27 mouse cellular contexts compared by ENCODE assay signal in the genomic region with DNA sequence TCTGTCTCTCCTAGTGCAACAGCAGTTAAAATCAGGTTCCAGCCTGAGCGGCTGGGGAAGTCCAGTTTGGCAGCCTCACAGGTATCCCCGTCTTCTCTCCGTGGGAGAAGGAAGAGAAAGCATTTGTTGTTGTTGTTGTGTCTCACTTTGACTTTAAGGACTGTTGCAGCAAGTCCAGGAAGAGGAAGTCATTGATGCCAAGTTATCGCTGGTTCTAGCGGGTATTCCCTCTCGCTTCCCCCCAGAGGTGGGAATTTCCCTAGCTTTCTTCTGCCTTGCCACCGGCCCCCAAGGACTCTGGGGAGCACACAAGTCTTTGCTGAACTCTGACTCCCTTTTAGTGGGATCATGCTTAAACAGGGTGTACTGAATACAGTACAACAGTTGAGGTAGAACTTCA. TPM values are rescaled to one million over a fixed set of nuclear protein-coding genes. Genes with fewer than 3 reads are reported as not detected.
DNase-seq lines count a peak whose midpoint lies in the region; ATAC-seq lines count a peak whose summit lies in the region.
"Had no signal": no experiment of that assay in that cellular context is flagged by ENCODE, and none has a peak within 500 bp of the region (broad histone marks: within the 10 kb centered on the region; RNA-seq: fewer than 3 reads in every experiment).

No protein-coding gene starts in this region.

- DNase-seq in heart, adult 11 months = peak; percentile 58
- no peak for DNase-seq in heart, embryonic 10.5 days (ENCODE audit: low spot score)
- DNase-seq in CD4-positive, CD25-positive, alpha-beta regulatory T cell, adult 2 months (ENCODE audit: low read depth, low spot score) = peak; percentile 41
- peak; percentile 5 for DNase-seq in brain, adult 2 months (ENCODE audit: low read depth, low spot score)
- DNase-seq in lung, adult 18-20 months = no peak
- DNase-seq: adrenal gland, postnatal 10 days; cerebellum, adult 11 months; cerebellum, adult 9-11 months; gastrocnemius, postnatal 10 days; heart, postnatal 36 days; kidney, postnatal 14 days; liver; lung, embryonic 14.5 days; lung, postnatal 14 days; right cerebral cortex, postnatal 25 days; spleen, adult 18-20 months; thymus, adult 2 months had no signal

- H3K4me3 ChIP-seq in heart, embryonic 10.5 days = no peak overlapping the region
- H3K4me3 ChIP-seq in neural tube, embryonic 15.5 days (replicated peaks) = no peak overlapping the region
- H3K4me3 ChIP-seq: forebrain, embryonic 12.5 days; hindbrain, embryonic 12.5 days; midbrain, embryonic 12.5 days had no signal

- no peaks in the 10 kb centered on the region for H3K36me3 ChIP-seq in heart, embryonic 10.5 days
- no peaks in the 10 kb centered on the region for H3K36me3 ChIP-seq in neural tube, embryonic 15.5 days
- H3K36me3 ChIP-seq: forebrain, embryonic 12.5 days; hindbrain, embryonic 12.5 days; midbrain, embryonic 12.5 days had no signal

- peaks cover 10% of the 10 kb centered on the region for H3K4me1 ChIP-seq in heart, embryonic 10.5 days
- no peaks in the 10 kb centered on the region for H3K4me1 ChIP-seq in neural tube, embryonic 15.5 days
- H3K4me1 ChIP-seq: forebrain, embryonic 12.5 days; hindbrain, embryonic 12.5 days; midbrain, embryonic 12.5 days had no signal

- H3K27ac ChIP-seq in heart, embryonic 10.5 days = no peak overlapping the region
- no peak overlapping the region for H3K27ac ChIP-seq in neural tube, embryonic 15.5 days (replicated peaks)
- H3K27ac ChIP-seq: forebrain, embryonic 12.5 days; hindbrain, embryonic 12.5 days; hindbrain, postnatal 0 days; liver, embryonic 14.5 days; midbrain, embryonic 12.5 days had no signal

- H3K9me3 ChIP-seq in heart, embryonic 10.5 days = no peaks in the 10 kb centered on the region
- no peaks in the 10 kb centered on the region for H3K9me3 ChIP-seq in neural tube, embryonic 15.5 days (replicated peaks)
- H3K9me3 ChIP-seq: forebrain, embryonic 12.5 days; midbrain, embryonic 12.5 days had no signal

- no peak overlapping the region for H3K9ac ChIP-seq in neural tube, embryonic 15.5 days (replicated peaks)
- H3K9ac ChIP-seq: forebrain, embryonic 12.5 days; hindbrain, embryonic 12.5 days; liver, embryonic 14.5 days; lung, embryonic 14.5 days; midbrain, embryonic 12.5 days had no signal

- H3K27me3 ChIP-seq in heart, embryonic 10.5 days (ENCODE audit: insufficient read depth, poor library complexity, severe bottlenecking) = no peaks in the 10 kb centered on the region
- no peaks in the 10 kb centered on the region for H3K27me3 ChIP-seq in neural tube, embryonic 15.5 days (replicated peaks)
- H3K27me3 ChIP-seq: forebrain, embryonic 12.5 days; hindbrain, embryonic 12.5 days; midbrain, embryonic 12.5 days had no signal

- H3K4me2 ChIP-seq in neural tube, embryonic 15.5 days = no peak overlapping the region
- H3K4me2 ChIP-seq: forebrain, embryonic 12.5 days; heart, embryonic 11.5 days; hindbrain, embryonic 12.5 days; lung, embryonic 14.5 days; midbrain, embryonic 12.5 days had no signal

- 77% methylated on average over 7 of the region's 7 CpGs for WGBS in heart, embryonic 10.5 days
- WGBS in neural tube, embryonic 15.5 days = 85% methylated on average over 7 of the region's 7 CpGs

- peak; percentile 35 for ATAC-seq in megakaryocyte, adult 5-6 weeks (ENCODE audit: poor library complexity, severe bottlenecking)
- ATAC-seq in neural tube, embryonic 15.5 days (ENCODE audit: low FRiP score) = no peak
- ATAC-seq in erythroblast, adult 5-6 weeks (replicated peaks; ENCODE audit: low FRiP score, poor library complexity, severe bottlenecking) = no peak
- ATAC-seq: hindbrain, postnatal 0 days; intestine, postnatal 0 days had no signal

RNA-seq across cellular contexts. Expression of gene Myb, which starts 40.0 kb away (rescaled TPM):
- polyA plus RNA-seq in heart, embryonic 10.5 days (2016; fragmentation: Nextera tagmentation; extraction: Ambion mirVana) = 1.6 and 3.2 TPM in 2 replicates
- total RNA-seq in megakaryocyte, adult 5-6 weeks (2015) = 42.5 and 45.2 TPM in 2 replicates
- 38.3 and 50.7 TPM in 2 replicates for total RNA-seq in megakaryocyte, adult 5-6 weeks (2017)
- polyA plus RNA-seq in neural tube, embryonic 15.5 days (2015; fragmentation: Nextera tagmentation; extraction: Ambion mirVana) = 1.8 and 15.2 TPM in 2 replicates
- 83.8 and 109 TPM in 2 replicates for total RNA-seq in erythroblast, adult 5-6 weeks (2015; ENCODE audit: low replicate concordance)
- 51.7 and 65.7 TPM in 2 replicates for total RNA-seq in erythroblast, adult 5-6 weeks (2017; ENCODE audit: low replicate concordance)
- total RNA-seq: heart, postnatal 36 days had no signal

Comparison
In these comparisons a context has a peak if more than half of its experiments do, and no peak if none do; other contexts are left out.
1. DNase-seq: peak in heart, adult 11 months (single experiment), CD4-positive, CD25-positive, alpha-beta regulatory T cell, adult 2 months (single experiment) and brain, adult 2 months (single experiment); none in heart, embryonic 10.5 days (single experiment) and lung, adult 18-20 months (0 of 2).